Mouse (Mus musculus) liver, adult 2 months (tissue): ENCODE measurements around the gene Flt3. TPM values are rescaled to one million over a fixed set of nuclear protein-coding genes. Genes with fewer than 3 reads are reported as not detected.

Source experiments
- DNase-seq: peaks from one replicate; pipeline ENCODE4 v3.0.0-alpha.2; 2011; ENCODE audit warnings: low read depth, low spot score; ENCODE audit errors: extremely low read depth
- H3K27ac ChIP-seq: fragments of 200-500 bp; replicated peaks from 2 replicates; pipeline ENCODE4 v1.5.1; 2012; ENCODE audit warnings: low read depth, mild to moderate bottlenecking, control low read depth, inconsistent platforms, low read length; ENCODE audit not compliant: insufficient read depth
- H3K27me3 ChIP-seq: fragments of 200-500 bp; 2 replicates; pipeline ENCODE4 v1.6.1; 2012; ENCODE audit warnings: mild to moderate bottlenecking, moderate library complexity, low read length, inconsistent platforms; ENCODE audit not compliant: control insufficient read depth, insufficient read depth
- H3K36me3 ChIP-seq: fragments of 200-500 bp; 2 replicates; pipeline ENCODE4 v1.6.1; 2012; ENCODE audit warnings: low read length, inconsistent platforms; ENCODE audit not compliant: control insufficient read depth, insufficient read depth
- H3K4me1 ChIP-seq: fragments of 200-500 bp; 2 replicates; pipeline ENCODE4 v1.6.1; 2011; ENCODE audit warnings: low read length; ENCODE audit not compliant: control insufficient read depth, insufficient read depth
- H3K4me3 ChIP-seq: fragments of 200-500 bp; 2 replicates; pipeline ENCODE4 v1.5.1; 2011; ENCODE audit warnings: low read depth, mild to moderate bottlenecking, control low read depth, low read length, moderate library complexity; ENCODE audit not compliant: insufficient read depth
- H3K79me2 ChIP-seq: fragments of 200-500 bp; 2 replicates; pipeline ENCODE4 v1.6.1; 2012; ENCODE audit warnings: inconsistent platforms, mild to moderate bottlenecking, low read length, moderate library complexity; ENCODE audit not compliant: control insufficient read depth, insufficient read depth
- H3K9ac ChIP-seq: fragments of 200-500 bp; 2 replicates; pipeline ENCODE4 v1.6.1; 2012; ENCODE audit warnings: low read depth, mild to moderate bottlenecking, control low read depth, inconsistent platforms, low read length
- CTCF ChIP-seq: fragments of 200-500 bp; IDR thresholded peaks from 2 replicates; pipeline ENCODE4 v1.5.1; 2011; ENCODE audit warnings: low read depth, low read length, control low read depth
- POLR2A ChIP-seq: fragments of 200-500 bp; IDR thresholded peaks from 2 replicates; pipeline ENCODE4 v1.6.1; 2011; ENCODE audit warnings: low read length, control low read depth; ENCODE audit not compliant: insufficient read depth; ENCODE audit errors: extremely low read depth
- WGBS: fragments of 180-500 bp; shearing (Covaris S2); methylation state at CpG from one replicate; pipeline ENCODE4 v1.1.7; 2018; 5-methylcytosine and 5-hydroxymethylcytosine counted together
- polyA plus RNA-seq: library from polyadenylated mRNA; depleted of rRNA; stranded (reverse); fragments of >200 nt; gene quantifications from 2 replicates; pipeline ENCODE4 v1.2.3, GENCODE M21; 2012
- total RNA-seq: library from RNA; depleted of rRNA; stranded (reverse); fragments of >200 nt; gene quantifications from 2 replicates; pipeline ENCODE4 v1.2.3, GENCODE M21; 2014

Gene Flt3
- total and polyA plus RNA-seq, 2 experiments: 0.16 to 0.18 TPM

DNA sequence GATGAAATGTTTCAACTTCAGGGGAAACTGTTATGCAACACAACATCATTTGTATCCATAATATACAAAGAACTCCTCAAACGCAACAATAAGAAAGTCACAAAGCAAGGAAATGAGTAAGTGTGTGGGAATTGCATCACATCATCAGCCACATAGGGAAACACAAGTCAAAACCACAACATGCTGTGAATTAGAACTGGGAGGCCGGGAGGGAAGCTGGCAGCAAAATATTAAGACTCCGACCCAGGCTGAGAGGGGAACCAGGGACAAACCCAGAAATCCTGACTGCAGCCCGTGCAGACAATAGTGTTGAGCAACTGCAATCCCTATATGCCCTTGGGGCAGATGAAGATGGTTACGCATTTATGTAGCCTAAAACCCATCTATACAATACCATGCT lies 11.2 kb downstream of the Flt3 start:
- peaks cover 3% of the 10 kb centered on the region; the same call in 1 of the 2 replicates for H3K27me3 ChIP-seq
- H3K36me3 ChIP-seq: no peaks in the 10 kb centered on the region
- H3K79me2 ChIP-seq: no peaks in the 10 kb centered on the region
- TF ChIP-seq CTCF (no peak), POLR2A (no peak)
- H3K4me1 ChIP-seq: no peaks in the 10 kb centered on the region
- DNase-seq: no peak
- 69% methylated on average over 5 of the region's 5 CpGs for WGBS
- no peak overlapping the region for H3K9ac ChIP-seq
- no peak overlapping the region for H3K4me3 ChIP-seq
- no peak overlapping the region for H3K27ac ChIP-seq

DNA sequence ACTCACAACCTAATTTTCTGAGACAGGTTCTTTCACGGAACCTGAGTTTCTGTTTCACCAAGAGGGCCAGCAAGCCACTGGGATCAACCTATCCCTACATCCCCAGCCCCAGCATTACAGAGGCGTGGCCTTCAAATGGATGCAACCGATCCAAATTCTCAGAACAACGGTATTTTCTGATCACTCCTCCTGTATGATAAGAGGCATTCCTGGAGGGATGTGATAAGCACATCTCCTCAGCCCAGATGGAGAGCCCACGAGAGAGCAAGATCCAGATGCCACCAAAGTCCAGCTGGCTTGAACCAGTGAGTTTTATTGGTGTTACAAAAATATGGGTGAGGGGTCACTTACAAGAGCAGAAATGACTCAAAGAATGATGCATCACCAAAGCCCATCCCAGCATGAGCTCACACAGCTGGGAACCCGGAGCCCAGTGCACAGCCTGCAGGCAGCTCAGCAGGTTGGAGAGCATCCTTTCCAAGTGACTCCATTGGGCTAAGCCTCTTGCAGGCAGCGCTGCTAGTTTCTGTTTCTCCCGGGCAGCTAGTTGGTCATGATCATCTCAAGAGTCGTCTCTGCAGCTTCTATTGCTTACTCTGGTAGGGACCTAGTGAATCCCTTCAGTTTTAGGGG lies 11.8 kb downstream of the Flt3 start:
- no peak overlapping the region for H3K27ac ChIP-seq
- TF ChIP-seq POLR2A: no peak
- TF ChIP-seq CTCF: no peak
- H3K79me2 ChIP-seq: no peaks in the 10 kb centered on the region
- H3K4me1 ChIP-seq: no peaks in the 10 kb centered on the region
- peaks cover 3% of the 10 kb centered on the region; the same call in 1 of the 2 replicates for H3K27me3 ChIP-seq
- H3K4me3 ChIP-seq: no peak overlapping the region
- DNase-seq: no peak
- H3K9ac ChIP-seq: no peak overlapping the region
- H3K36me3 ChIP-seq: no peaks in the 10 kb centered on the region
- WGBS: 70% methylated on average over 9 of the region's 9 CpGs

DNA sequence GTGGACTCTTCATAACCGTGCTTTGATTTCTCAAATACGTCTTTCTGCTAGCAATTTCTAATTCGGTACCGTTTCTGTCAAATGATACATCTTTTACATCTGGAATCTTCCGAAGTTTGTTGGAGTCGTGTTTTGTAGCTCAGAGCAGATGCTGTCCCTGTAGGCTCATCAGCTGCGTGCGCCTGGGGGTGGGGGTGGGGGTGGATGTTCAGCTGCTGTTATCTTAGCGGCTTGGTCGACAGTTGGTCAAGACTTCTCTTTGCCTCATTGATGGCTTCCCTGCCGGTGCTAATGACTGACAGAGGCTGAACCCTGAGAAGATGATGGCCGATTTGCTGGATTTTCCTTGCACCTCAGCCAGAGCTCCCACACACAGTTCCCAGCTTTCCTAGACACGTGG lies 13.4 kb downstream of the Flt3 start:
- H3K27ac ChIP-seq: no peak overlapping the region
- H3K36me3 ChIP-seq: no peaks in the 10 kb centered on the region
- H3K9ac ChIP-seq: no peak overlapping the region
- no peak overlapping the region for H3K4me3 ChIP-seq
- no peak for DNase-seq
- peaks cover 3% of the 10 kb centered on the region; the same call in 1 of the 2 replicates for H3K27me3 ChIP-seq
- WGBS: 80% methylated on average over 13 of the region's 13 CpGs
- no peaks in the 10 kb centered on the region for H3K79me2 ChIP-seq
- TF ChIP-seq CTCF (no peak), POLR2A (no peak)
- no peaks in the 10 kb centered on the region for H3K4me1 ChIP-seq

DNA sequence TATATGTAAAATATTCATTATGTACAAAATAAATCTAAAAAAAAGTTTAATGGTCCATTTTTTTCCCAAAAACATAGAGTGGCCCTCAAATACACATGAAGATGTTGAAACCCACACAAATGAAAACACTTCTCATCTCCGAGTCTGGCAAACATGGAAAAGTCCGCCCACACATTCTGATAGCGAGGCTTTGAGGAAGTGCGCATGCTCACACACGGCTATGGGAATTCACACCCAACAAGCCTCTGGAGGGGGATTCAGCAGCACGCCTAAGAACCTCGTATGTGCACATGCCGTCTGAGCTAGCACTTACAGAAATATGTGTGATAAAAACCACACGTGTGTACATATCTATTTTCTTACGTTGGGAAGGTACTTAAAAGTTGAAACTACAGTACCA lies 18.9 kb downstream of the Flt3 start:
- DNase-seq: no peak
- H3K9ac ChIP-seq: no peak overlapping the region
- no peak overlapping the region for H3K4me3 ChIP-seq
- no peak for TF ChIP-seq POLR2A
- WGBS: 79% methylated on average over 10 of the region's 10 CpGs
- no peaks in the 10 kb centered on the region for H3K4me1 ChIP-seq
- H3K27me3 ChIP-seq: no peaks in the 10 kb centered on the region
- H3K36me3 ChIP-seq: no peaks in the 10 kb centered on the region
- no peaks in the 10 kb centered on the region for H3K79me2 ChIP-seq
- H3K27ac ChIP-seq: no peak overlapping the region

DNA sequence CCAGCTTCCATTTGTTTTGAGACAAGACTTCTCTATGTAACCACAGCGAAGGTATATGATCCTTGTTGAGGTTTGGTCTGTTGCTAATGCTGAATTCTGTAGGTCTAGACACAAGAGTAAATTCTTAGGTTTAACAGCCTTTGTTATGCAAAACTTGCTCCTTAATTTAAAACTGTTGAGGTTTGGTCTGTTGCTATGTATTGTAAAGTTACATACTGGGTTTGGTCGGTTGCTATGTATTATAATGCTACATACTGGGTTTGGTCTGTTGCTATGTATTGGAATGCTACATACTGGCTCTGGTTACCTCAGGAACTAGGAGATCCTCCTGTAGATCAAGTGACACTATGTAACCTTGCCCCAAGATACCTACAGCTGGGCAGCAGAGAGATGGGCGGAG lies 20.8 kb downstream of the Flt3 start:
- no peak for DNase-seq
- H3K4me1 ChIP-seq: no peaks in the 10 kb centered on the region
- 84% methylated on average over 3 of the region's 3 CpGs for WGBS
- H3K27ac ChIP-seq: no peak overlapping the region
- no peak overlapping the region for H3K9ac ChIP-seq
- no peak overlapping the region for H3K4me3 ChIP-seq
- no peaks in the 10 kb centered on the region for H3K27me3 ChIP-seq
- no peaks in the 10 kb centered on the region for H3K79me2 ChIP-seq
- TF ChIP-seq CTCF (no peak), POLR2A (no peak)
- no peaks in the 10 kb centered on the region for H3K36me3 ChIP-seq

DNA sequence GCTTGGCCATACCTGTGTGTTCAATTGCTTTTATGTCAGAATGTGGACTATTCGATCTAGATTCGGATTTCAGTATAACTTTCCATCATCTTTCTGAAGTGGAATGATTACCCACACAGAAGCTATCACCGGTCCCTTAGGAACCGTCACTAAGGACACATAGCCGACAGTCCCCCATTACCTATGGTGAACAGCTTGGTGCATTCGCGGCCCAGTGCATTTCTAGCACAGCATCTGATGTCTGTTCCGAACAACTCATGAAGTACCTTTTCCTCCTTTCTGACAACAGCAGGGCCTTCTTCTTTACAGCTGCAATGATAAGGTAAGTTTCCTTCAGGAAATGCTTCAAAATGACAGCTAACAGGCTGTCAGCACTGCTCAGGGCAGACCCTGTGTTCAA lies 30.0 kb downstream of the Flt3 start:
- WGBS: 85% methylated on average over 8 of the region's 8 CpGs
- no peak for TF ChIP-seq CTCF
- no peak for TF ChIP-seq POLR2A

More for the DNA sequence above, 30.0 kb downstream of the Flt3 start:
- Histone ChIP-seq H3K4me1 (no peaks in the 10 kb centered on the region), H3K27me3 (no peaks in the 10 kb centered on the region), H3K36me3 (no peaks in the 10 kb centered on the region), H3K79me2 (no peaks in the 10 kb centered on the region), H3K27ac (no peak overlapping the region), H3K4me3 (no peak overlapping the region), H3K9ac (no peak overlapping the region)
- DNase-seq: no peak
